23 mouse cellular contexts compared by ENCODE assay signal in the genomic region with DNA sequence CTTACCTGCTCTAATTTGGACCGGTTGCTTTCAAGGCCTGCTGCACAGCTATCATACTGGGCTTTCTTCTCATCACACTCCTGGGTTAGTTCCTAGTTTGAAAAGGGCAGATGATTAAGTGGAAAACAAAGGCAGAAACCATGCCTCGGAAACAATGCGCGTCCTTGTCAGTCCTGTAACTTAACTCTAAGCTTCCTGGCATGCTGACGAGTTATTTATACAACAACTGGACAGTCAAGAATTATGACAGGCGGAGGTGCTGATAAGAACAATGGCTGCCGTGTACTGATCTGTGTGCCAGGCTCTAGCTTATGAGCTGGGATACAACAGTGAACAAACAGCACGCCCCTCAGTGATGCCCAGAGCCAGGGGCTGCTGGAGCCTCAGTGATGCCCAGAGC. TPM values are rescaled to one million over a fixed set of nuclear protein-coding genes. Genes with fewer than 3 reads are reported as not detected.
DNase-seq lines count a peak whose midpoint lies in the region; ATAC-seq and TF ChIP-seq lines count a peak whose summit lies in the region.
"Had no signal": no experiment of that assay in that cellular context is flagged by ENCODE, and none has a peak within 500 bp of the region (broad histone marks: within the 10 kb centered on the region; RNA-seq: fewer than 3 reads in every experiment).

No protein-coding gene starts in this region.

- peak; percentile 23 for DNase-seq in embryonic facial prominence, embryonic 14.5 days (ENCODE audit: low spot score)
- DNase-seq in embryonic facial prominence, embryonic 10.5 days (ENCODE audit: low spot score): no peak
- peak in 1 of 2 experiments; percentile 42 for DNase-seq in heart, adult 2 months
- DNase-seq in lung, postnatal 36 days: peak; percentile 36
- no peak for DNase-seq in frontal cortex, adult 2 months (ENCODE audit: extremely low spot score in 1 of 2, low spot score in 1 of 2)
- no peak for DNase-seq in layer of hippocampus, postnatal 36 days
- DNase-seq: cerebellum, adult 11-12 months; cerebellum, postnatal 14 days; embryo, embryonic 11 days; gastrocnemius, adult 2 months; kidney, adult 2 months; kidney, postnatal 14 days; left cerebral cortex, postnatal 4 days; liver; retina, postnatal 1 day; right cerebral cortex, postnatal 4 days; thymus, postnatal 25 days had no signal

- no peak overlapping the region for H3K4me2 ChIP-seq in embryonic facial prominence, embryonic 14.5 days (ENCODE audit: low read depth, low read length)
- H3K4me2 ChIP-seq in heart, embryonic 15.5 days: peak overlapping the region; percentile 21; the same call in 1 of the 2 replicates

- no peaks in the 10 kb centered on the region for H3K27me3 ChIP-seq in embryonic facial prominence, embryonic 14.5 days (replicated peaks; ENCODE audit: control insufficient read depth, insufficient read depth, low read length)
- H3K27me3 ChIP-seq in embryonic facial prominence, embryonic 10.5 days (replicated peaks; ENCODE audit: low read depth, poor library complexity, severe bottlenecking): no peaks in the 10 kb centered on the region
- no peaks in the 10 kb centered on the region for H3K27me3 ChIP-seq in heart, adult 2 months (ENCODE audit: control insufficient read depth, insufficient read depth, low read length)
- no peaks in the 10 kb centered on the region for H3K27me3 ChIP-seq in heart, embryonic 15.5 days
- H3K27me3 ChIP-seq: CH12.LX had no signal

- H3K4me1 ChIP-seq in embryonic facial prominence, embryonic 14.5 days (ENCODE audit: control insufficient read depth, insufficient read depth, low read length): no peaks in the 10 kb centered on the region
- no peaks in the 10 kb centered on the region for H3K4me1 ChIP-seq in embryonic facial prominence, embryonic 10.5 days
- H3K4me1 ChIP-seq in heart, adult 2 months (ENCODE audit: control insufficient read depth, insufficient read depth, low read length): peaks cover 4% of the 10 kb centered on the region
- H3K4me1 ChIP-seq in heart, embryonic 15.5 days (replicated peaks): peaks cover 24% of the 10 kb centered on the region
- H3K4me1 ChIP-seq: forebrain, embryonic 10.5 days had no signal

- ATAC-seq in embryonic facial prominence, embryonic 14.5 days (ENCODE audit: low read depth): no peak
- ATAC-seq in heart, embryonic 15.5 days (replicated peaks; ENCODE audit: insufficient number of reproducible peaks, insufficient read depth, low FRiP score, low read depth): peak; percentile 60; the same call in 1 of the 2 replicates
- no peak for ATAC-seq in megakaryocyte-erythroid progenitor cell, adult 5-6 weeks (replicated peaks; ENCODE audit: low FRiP score, low TSS enrichment, poor library complexity, severe bottlenecking)

- no peak overlapping the region for H3K4me3 ChIP-seq in embryonic facial prominence, embryonic 14.5 days (ENCODE audit: low read depth, low read length)
- no peak overlapping the region for H3K4me3 ChIP-seq in embryonic facial prominence, embryonic 10.5 days
- no peak overlapping the region for H3K4me3 ChIP-seq in heart, adult 2 months
- no peak overlapping the region for H3K4me3 ChIP-seq in heart, embryonic 15.5 days
- H3K4me3 ChIP-seq: forebrain, embryonic 10.5 days; gastrocnemius, adult 2 months; left cerebral cortex, adult 2 months; megakaryocyte, embryonic 14.5 days had no signal

- TF ChIP-seq CTCF in heart, adult 2 months (IDR thresholded peaks at IDR 0.05): no peak

- WGBS in embryonic facial prominence, embryonic 14.5 days: 77% methylated on average over 8 of the region's 8 CpGs
- WGBS in embryonic facial prominence, embryonic 10.5 days: 84% methylated on average over 8 of the region's 8 CpGs
- 14% methylated on average over 8 of the region's 8 CpGs for WGBS in heart, adult 2 months
- 34% methylated on average over 8 of the region's 8 CpGs for WGBS in heart, embryonic 15.5 days

- peaks cover 45% of the 10 kb centered on the region for H3K36me3 ChIP-seq in embryonic facial prominence, embryonic 14.5 days (ENCODE audit: control insufficient read depth, insufficient read depth, low read length)
- H3K36me3 ChIP-seq in embryonic facial prominence, embryonic 10.5 days (replicated peaks): peaks cover 87% of the 10 kb centered on the region
- peaks cover 5% of the 10 kb centered on the region for H3K36me3 ChIP-seq in heart, adult 2 months (ENCODE audit: control insufficient read depth, insufficient read depth, low read length)
- H3K36me3 ChIP-seq in heart, embryonic 15.5 days: peaks cover 18% of the 10 kb centered on the region; the same call in 1 of the 2 replicates

- H3K27ac ChIP-seq in embryonic facial prominence, embryonic 14.5 days (replicated peaks; ENCODE audit: low read depth, low read length): no peak overlapping the region
- H3K27ac ChIP-seq in embryonic facial prominence, embryonic 10.5 days (replicated peaks): no peak overlapping the region
- peak overlapping the region; percentile 88 for H3K27ac ChIP-seq in heart, adult 2 months
- H3K27ac ChIP-seq in heart, embryonic 15.5 days: peak overlapping the region; percentile 79
- H3K27ac ChIP-seq: forebrain, embryonic 10.5 days; gastrocnemius, adult 2 months; left cerebral cortex, adult 2 months had no signal

- no peak overlapping the region for H3K9ac ChIP-seq in embryonic facial prominence, embryonic 14.5 days (ENCODE audit: low read depth, low read length)
- H3K9ac ChIP-seq in heart, adult 2 months (ENCODE audit: low read depth, low read length): peak overlapping the region; percentile 21
- no peak overlapping the region for H3K9ac ChIP-seq in heart, embryonic 15.5 days

- no peaks in the 10 kb centered on the region for H3K79me2 ChIP-seq in heart, adult 2 months (replicated peaks; ENCODE audit: control insufficient read depth, insufficient read depth, low read length)

- H3K9me3 ChIP-seq in embryonic facial prominence, embryonic 14.5 days (ENCODE audit: control insufficient read depth, low read length): no peaks in the 10 kb centered on the region
- no peaks in the 10 kb centered on the region for H3K9me3 ChIP-seq in embryonic facial prominence, embryonic 10.5 days
- no peaks in the 10 kb centered on the region for H3K9me3 ChIP-seq in heart, embryonic 15.5 days (replicated peaks)
- H3K9me3 ChIP-seq: forebrain, embryonic 10.5 days; megakaryocyte, embryonic 14.5 days had no signal

- no peak for TF ChIP-seq POLR2A in heart, adult 2 months (IDR thresholded peaks at IDR 0.05; ENCODE audit: insufficient read depth, low read depth, low read length)

- no peak for TF ChIP-seq EP300 in heart, adult 2 months (IDR thresholded peaks at IDR 0.05; ENCODE audit: insufficient read depth, low read depth, low read length)

- intact Hi-C loops in heart, adult 2 months (cut with DNase I): loop anchor here (5.0 kb wide), 1 partner anchor 33 kb away; no protein-coding TSS in a partner anchor

RNA-seq across cellular contexts. Expression of a gene that starts 53.7 kb away (rescaled TPM):
- 36.7 and 38.7 TPM in 2 replicates for polyA plus RNA-seq in embryonic facial prominence, embryonic 14.5 days (2014; fragmentation: Nextera tagmentation; extraction: Ambion mirVana)
- polyA plus RNA-seq in embryonic facial prominence, embryonic 10.5 days (2016; fragmentation: Nextera tagmentation; extraction: Ambion mirVana): 40.3 and 50.2 TPM in 2 replicates
- 10 to 100 TPM; 78.1 to 97.0 TPM for total RNA-seq in heart, adult 2 months (2021)
- 11.4 and 25.3 TPM in 2 replicates for polyA plus RNA-seq in heart, adult 2 months (2012; rRNA removed)
- 30.7 and 39.3 TPM in 2 replicates for polyA plus RNA-seq in heart, embryonic 15.5 days (2015; fragmentation: Nextera tagmentation; extraction: Ambion mirVana)
- 24.0 and 29.0 TPM in 2 replicates for polyA plus RNA-seq in frontal cortex, adult 2 months (2012; rRNA removed)
- 10 to 100 TPM; 37.1 to 40.5 TPM for total RNA-seq in layer of hippocampus, postnatal 36 days (2021)
- total RNA-seq in megakaryocyte-erythroid progenitor cell, adult 5-6 weeks (2014; fragmentation: Nextera tagmentation): 1.7 and 6.7 TPM in 2 replicates
- total RNA-seq in megakaryocyte-erythroid progenitor cell, adult 5-6 weeks (2017): 4.7 and 6.1 TPM in 2 replicates

RNA-seq across cellular contexts. Expression of a gene that starts 58.6 kb away (rescaled TPM):
- 47.6 and 52.6 TPM in 2 replicates for polyA plus RNA-seq in embryonic facial prominence, embryonic 14.5 days (2014; fragmentation: Nextera tagmentation; extraction: Ambion mirVana)
- polyA plus RNA-seq in embryonic facial prominence, embryonic 10.5 days (2016; fragmentation: Nextera tagmentation; extraction: Ambion mirVana): 35.3 and 38.1 TPM in 2 replicates
- over 10,000 TPM; 11,796 to 13,259 TPM for total RNA-seq in heart, adult 2 months (2021)
- 3,546 and 6,285 TPM in 2 replicates for polyA plus RNA-seq in heart, adult 2 months (2012; rRNA removed)
- polyA plus RNA-seq in heart, embryonic 15.5 days (2015; fragmentation: Nextera tagmentation; extraction: Ambion mirVana): 288 and 291 TPM in 2 replicates
- 269 and 275 TPM in 2 replicates for polyA plus RNA-seq in frontal cortex, adult 2 months (2012; rRNA removed)
- 100 to 1,000 TPM; 639 to 686 TPM for total RNA-seq in layer of hippocampus, postnatal 36 days (2021)
- total RNA-seq in megakaryocyte-erythroid progenitor cell, adult 5-6 weeks (2014; fragmentation: Nextera tagmentation): 72.8 and 80.7 TPM in 2 replicates
- 100 and 106 TPM in 2 replicates for total RNA-seq in megakaryocyte-erythroid progenitor cell, adult 5-6 weeks (2017)

Comparison
In these comparisons a context has a peak if more than half of its experiments do, and no peak if none do; other contexts are left out.
1. DNase-seq: peak in embryonic facial prominence, embryonic 14.5 days (single experiment) and lung, postnatal 36 days (single experiment); none in embryonic facial prominence, embryonic 10.5 days (single experiment), frontal cortex, adult 2 months (0 of 2) and layer of hippocampus, postnatal 36 days (0 of 2).
2. RNA of a gene that starts 58.6 kb away (polyA plus RNA-seq): 3,546 to 6,285 TPM in heart, adult 2 months; 288 to 291 TPM in heart, embryonic 15.5 days, 269 to 275 TPM in frontal cortex, adult 2 months, 47.6 to 52.6 TPM in embryonic facial prominence, embryonic 14.5 days and 35.3 to 38.1 TPM in embryonic facial prominence, embryonic 10.5 days; every median in the first group is over 10 times any median in the second.
3. H3K27ac ChIP-seq: peak in heart, adult 2 months (single experiment) and heart, embryonic 15.5 days (single experiment); none in embryonic facial prominence, embryonic 14.5 days (single experiment) and embryonic facial prominence, embryonic 10.5 days (single experiment).